Mouse (Mus musculus) intestine, postnatal 0 days (tissue): ENCODE data around the gene Gja1. TPM values are rescaled to one million over a fixed set of nuclear protein-coding genes. Genes with fewer than 3 reads are reported as not detected.

Source experiments
- ATAC-seq: fragments of 200-750 bp; cut with Nextera tagmentation; 2 replicates; pipeline ENCODE4 v1.8.0; 2017; ENCODE audit warnings: mild to moderate bottlenecking, moderate TSS enrichment, moderate library complexity
- H3K27ac ChIP-seq: fragments of 300-500 bp; sonication (generic); 2 replicates; pipeline ENCODE4 v1.5.1; 2014; ENCODE audit warnings: mild to moderate bottlenecking, low read depth, low read length, moderate library complexity
- H3K27me3 ChIP-seq: fragments of 300-500 bp; sonication (generic); replicated peaks from 2 replicates; pipeline ENCODE4 v1.6.1; 2014; ENCODE audit warnings: low read length, mixed read lengths; ENCODE audit not compliant: control insufficient read depth, insufficient read depth
- H3K36me3 ChIP-seq: fragments of 300-500 bp; sonication (generic); 2 replicates; pipeline ENCODE4 v1.6.1; 2014; ENCODE audit warnings: mild to moderate bottlenecking, moderate library complexity; ENCODE audit not compliant: control insufficient read depth, insufficient read depth
- H3K4me1 ChIP-seq: fragments of 300-500 bp; sonication (generic); replicated peaks from 2 replicates; pipeline ENCODE4 v1.6.1; 2014; ENCODE audit warnings: antibody characterized with exemption, low read length, mixed read lengths; ENCODE audit not compliant: control insufficient read depth, insufficient read depth
- H3K4me2 ChIP-seq: fragments of 300-500 bp; sonication (generic); replicated peaks from 2 replicates; pipeline ENCODE4 v1.6.1; 2014; ENCODE audit warnings: low read depth, mild to moderate bottlenecking, moderate library complexity
- H3K4me3 ChIP-seq: fragments of 300-500 bp; sonication (generic); 2 replicates; pipeline ENCODE4 v1.5.1; 2014; ENCODE audit warnings: low read depth, low read length
- H3K9ac ChIP-seq: fragments of 300-500 bp; sonication (generic); 2 replicates; pipeline ENCODE4 v1.6.1; 2014; ENCODE audit warnings: mild to moderate bottlenecking, low read depth, low read length
- H3K9me3 ChIP-seq: fragments of 300-500 bp; sonication (generic); 2 replicates; pipeline ENCODE4 v1.6.1; 2016; ENCODE audit warnings: mixed run types; ENCODE audit not compliant: control insufficient read depth
- CTCF ChIP-seq: sonication (generic); IDR thresholded peaks from 2 replicates; pipeline ENCODE4 v1.5.1; 2016; ENCODE audit warnings: low read depth, mild to moderate bottlenecking, control low read depth, antibody characterized with exemption, moderate library complexity
- WGBS: fragments of 180-500 bp; shearing (Covaris S2); extraction: QIAGEN DNeasy Blood & Tissue Kit; methylation state at CpG from one replicate; pipeline ENCODE4 v1.1.7; 2014; 5-methylcytosine and 5-hydroxymethylcytosine counted together
- polyA plus RNA-seq: library from polyadenylated mRNA; unstranded; fragments of >200 nt; fragmentation: Nextera tagmentation; extraction: Ambion mirVana; gene quantifications from 2 replicates; pipeline ENCODE4 v1.2.1, GENCODE M21; 2015

Gene Gja1
- polyA plus RNA-seq, 1 experiment from 2014 or later = 30.6 TPM

- no peaks in the 10 kb centered on the region for H3K4me1 ChIP-seq
- no peaks in the 10 kb centered on the region for H3K9me3 ChIP-seq
- no peak overlapping the region for H3K27ac ChIP-seq
- H3K27me3 ChIP-seq = no peaks in the 10 kb centered on the region
- no peak for ATAC-seq
- no peak overlapping the region for H3K9ac ChIP-seq
- H3K4me2 ChIP-seq = no peak overlapping the region
- H3K36me3 ChIP-seq = no peaks in the 10 kb centered on the region
- no peak for TF ChIP-seq CTCF
- H3K4me3 ChIP-seq = no peak overlapping the region
- 90% methylated on average over 2 of the region's 2 CpGs for WGBS
Observed at GRCm38 (mm10) chr10:56427827-56428226, 50.7 kb downstream of the Gja1 start.

- H3K9me3 ChIP-seq = no peaks in the 10 kb centered on the region
- no peak overlapping the region for H3K4me3 ChIP-seq
- H3K27me3 ChIP-seq = no peaks in the 10 kb centered on the region
- no peak overlapping the region for H3K4me2 ChIP-seq
- H3K9ac ChIP-seq = no peak overlapping the region
- H3K27ac ChIP-seq = no peak overlapping the region
- 80% methylated on average over 5 of the region's 5 CpGs for WGBS
- no peak for ATAC-seq
- H3K4me1 ChIP-seq = no peaks in the 10 kb centered on the region
- no peaks in the 10 kb centered on the region for H3K36me3 ChIP-seq
- no peak for TF ChIP-seq CTCF
Observed at GRCm38 (mm10) chr10:56429011-56429410, 51.9 kb downstream of the Gja1 start.

- no peaks in the 10 kb centered on the region for H3K9me3 ChIP-seq
- no peaks in the 10 kb centered on the region for H3K4me1 ChIP-seq
- no peaks in the 10 kb centered on the region for H3K27me3 ChIP-seq
- ATAC-seq = no peak
- 8% methylated on average over 23 of the region's 23 CpGs for WGBS
- no peak overlapping the region for H3K27ac ChIP-seq
- H3K4me3 ChIP-seq = peak overlapping the region; percentile 12; the same call in 1 of the 2 replicates
- H3K4me2 ChIP-seq = peak overlapping the region; percentile 52
- H3K9ac ChIP-seq = no peak overlapping the region
- no peaks in the 10 kb centered on the region for H3K36me3 ChIP-seq
- TF ChIP-seq CTCF = no peak
Observed at GRCm38 (mm10) chr10:56431600-56432389, 54.7 kb downstream of the Gja1 start.

- no peaks in the 10 kb centered on the region for H3K27me3 ChIP-seq
- no peak for TF ChIP-seq CTCF
- H3K27ac ChIP-seq = no peak overlapping the region
- H3K4me2 ChIP-seq = peak overlapping the region; percentile 52
- no peaks in the 10 kb centered on the region for H3K4me1 ChIP-seq
- no peaks in the 10 kb centered on the region for H3K36me3 ChIP-seq
- H3K9me3 ChIP-seq = no peaks in the 10 kb centered on the region
- H3K4me3 ChIP-seq = no peak overlapping the region
- H3K9ac ChIP-seq = no peak overlapping the region
- ATAC-seq = no peak
- 27% methylated on average over 6 of the region's 6 CpGs for WGBS
Observed at GRCm38 (mm10) chr10:56432390-56432709, 55.2 kb downstream of the Gja1 start.

- H3K36me3 ChIP-seq = no peaks in the 10 kb centered on the region
- no peak overlapping the region for H3K4me3 ChIP-seq
- no peak for ATAC-seq
- no peak overlapping the region for H3K27ac ChIP-seq
- TF ChIP-seq CTCF = no peak
- no peaks in the 10 kb centered on the region for H3K4me1 ChIP-seq
- no peak overlapping the region for H3K4me2 ChIP-seq
- 74% methylated on average over 11 of the region's 11 CpGs for whole genome bisulfite sequencing
- H3K9ac ChIP-seq = no peak overlapping the region
- no peaks in the 10 kb centered on the region for H3K27me3 ChIP-seq
- no peaks in the 10 kb centered on the region for H3K9me3 ChIP-seq
Observed at GRCm38 (mm10) chr10:56437290-56437689, 60.2 kb downstream of the Gja1 start.

- 43% methylated on average over 4 of the region's 4 CpGs for WGBS
- Histone ChIP-seq H3K9me3 (no peaks in the 10 kb centered on the region), H3K4me3 (no peak overlapping the region), H3K9ac (no peak overlapping the region), H3K4me1 (no peaks in the 10 kb centered on the region), H3K27ac (no peak overlapping the region), H3K27me3 (no peaks in the 10 kb centered on the region), H3K4me2 (no peak overlapping the region), H3K36me3 (no peaks in the 10 kb centered on the region)
- no peak for ATAC-seq
- TF ChIP-seq CTCF = no peak
Observed at GRCm38 (mm10) chr10:56439638-56440037, 62.5 kb downstream of the Gja1 start.
